Mouse (Mus musculus) embryonic facial prominence, embryonic 12.5 days (tissue): ENCODE measurements around the gene Erc2. TPM values are rescaled to one million over a fixed set of nuclear protein-coding genes. Genes with fewer than 3 reads are reported as not detected.

Experiments used
- ATAC-seq: fragments of 200-750 bp; cut with Nextera tagmentation; 2 replicates; pipeline ENCODE4 v1.8.0; 2017; ENCODE audit not compliant: insufficient number of reproducible peaks, insufficient read depth, low FRiP score, low TSS enrichment
- H3K27ac ChIP-seq: fragments of 300-500 bp; sonication (generic); 2 replicates; pipeline ENCODE4 v1.5.1; 2016; ENCODE audit warnings: mild to moderate bottlenecking
- H3K27me3 ChIP-seq: fragments of 300-500 bp; sonication (generic); 2 replicates; pipeline ENCODE4 v1.6.1; 2016; ENCODE audit warnings: mild to moderate bottlenecking, moderate library complexity
- H3K36me3 ChIP-seq: fragments of 300-500 bp; sonication (generic); 2 replicates; pipeline ENCODE4 v1.6.1; 2016; ENCODE audit warnings: mild to moderate bottlenecking
- H3K4me1 ChIP-seq: fragments of 300-500 bp; sonication (generic); 2 replicates; pipeline ENCODE4 v1.6.1; 2016
- H3K4me2 ChIP-seq: fragments of 300-500 bp; sonication (generic); replicated peaks from 2 replicates; pipeline ENCODE4 v1.6.1; 2016; ENCODE audit warnings: mild to moderate bottlenecking, moderate library complexity
- H3K4me3 ChIP-seq: fragments of 300-500 bp; sonication (generic); 2 replicates; pipeline ENCODE4 v1.5.1; 2016; ENCODE audit warnings: mild to moderate bottlenecking
- H3K9ac ChIP-seq: fragments of 300-500 bp; sonication (generic); 2 replicates; pipeline ENCODE4 v1.6.1; 2016; ENCODE audit warnings: mild to moderate bottlenecking, moderate library complexity
- H3K9me3 ChIP-seq: fragments of 300-500 bp; sonication (generic); 2 replicates; pipeline ENCODE4 v1.6.1; 2016; ENCODE audit warnings: mild to moderate bottlenecking, moderate library complexity
- WGBS: fragments of 180-500 bp; shearing (Covaris S2); methylation state at CpG from one replicate; pipeline ENCODE4 v1.1.7; 2016; 5-methylcytosine and 5-hydroxymethylcytosine counted together
- polyA plus RNA-seq: library from polyadenylated mRNA; unstranded; fragments of >200 nt; fragmentation: Nextera tagmentation; extraction: Ambion mirVana; gene quantifications from 2 replicates; pipeline ENCODE4 v1.2.1, GENCODE M21; 2016

Erc2 gene
- polyA plus RNA-seq, 1 experiment from 2014 or later, result 12.0 TPM

- Histone ChIP-seq H3K4me1 (peaks cover 14% of the 10 kb centered on the region; the same call in 1 of the 2 replicates), H3K27ac (0 out of 2 replicates have a peak overlapping the region, but pooled peaks have one; percentile 50), H3K27me3 (no peaks in the 10 kb centered on the region), H3K9ac (no peak overlapping the region), H3K4me2 (no peak overlapping the region), H3K4me3 (no peak overlapping the region), H3K9me3 (no peaks in the 10 kb centered on the region), H3K36me3 (no peaks in the 10 kb centered on the region)
- 22% methylated on average over 3 of the region's 3 CpGs for WGBS
- ATAC-seq, result no peak
Observed at GRCm38 (mm10) chr14:28240111-28240510, 617.9 kb downstream of the Erc2 start.

- Histone ChIP-seq H3K9ac (no peak overlapping the region), H3K27me3 (no peaks in the 10 kb centered on the region), H3K4me2 (no peak overlapping the region), H3K36me3 (no peaks in the 10 kb centered on the region), H3K4me1 (peaks cover 14% of the 10 kb centered on the region; the same call in 1 of the 2 replicates), H3K27ac (no peak overlapping the region), H3K4me3 (no peak overlapping the region), H3K9me3 (no peaks in the 10 kb centered on the region)
- ATAC-seq, result no peak
- WGBS, result 72% methylated on average over 3 of the region's 3 CpGs
Observed at GRCm38 (mm10) chr14:28242743-28243142, 620.5 kb downstream of the Erc2 start.

GRCm38 (mm10) chr14:28243474-28243873 lies 621.2 kb downstream of the Erc2 start:
- Histone ChIP-seq H3K36me3 (no peaks in the 10 kb centered on the region), H3K4me1 (peaks cover 14% of the 10 kb centered on the region; the same call in 1 of the 2 replicates), H3K9ac (no peak overlapping the region), H3K9me3 (no peaks in the 10 kb centered on the region), H3K27ac (no peak overlapping the region), H3K27me3 (no peaks in the 10 kb centered on the region), H3K4me2 (no peak overlapping the region), H3K4me3 (no peak overlapping the region)
- 95% methylated on average over 4 of the region's 4 CpGs for WGBS
- no peak for ATAC-seq

GRCm38 (mm10) chr14:28262706-28263105 lies 640.5 kb downstream of the Erc2 start:
- Histone ChIP-seq H3K9me3 (no peaks in the 10 kb centered on the region), H3K4me1 (0 out of 2 replicates have a peak, but pooled peaks cover 5% of the 10 kb centered on the region), H3K27me3 (no peaks in the 10 kb centered on the region), H3K9ac (no peak overlapping the region), H3K4me2 (no peak overlapping the region), H3K27ac (no peak overlapping the region), H3K4me3 (no peak overlapping the region), H3K36me3 (no peaks in the 10 kb centered on the region)
- WGBS, result 69% methylated on average over 4 of the region's 4 CpGs
- ATAC-seq, result no peak

- Histone ChIP-seq H3K9ac (no peak overlapping the region), H3K36me3 (no peaks in the 10 kb centered on the region), H3K27ac (no peak overlapping the region), H3K27me3 (no peaks in the 10 kb centered on the region), H3K4me2 (no peak overlapping the region), H3K4me3 (no peak overlapping the region), H3K4me1 (0 out of 2 replicates have a peak, but pooled peaks cover 5% of the 10 kb centered on the region), H3K9me3 (no peaks in the 10 kb centered on the region)
- ATAC-seq, result no peak
- 68% methylated on average over 2 of the region's 2 CpGs for whole genome bisulfite sequencing
Observed at GRCm38 (mm10) chr14:28267367-28267766, 645.1 kb downstream of the Erc2 start.

- H3K4me1 ChIP-seq, result no peaks in the 10 kb centered on the region
- H3K4me2 ChIP-seq, result no peak overlapping the region
- H3K36me3 ChIP-seq, result no peaks in the 10 kb centered on the region
- no peaks in the 10 kb centered on the region for H3K9me3 ChIP-seq
- H3K27me3 ChIP-seq, result no peaks in the 10 kb centered on the region
- H3K27ac ChIP-seq, result no peak overlapping the region
- no peak overlapping the region for H3K4me3 ChIP-seq
- WGBS, result 68% methylated on average over 8 of the region's 8 CpGs
- H3K9ac ChIP-seq, result no peak overlapping the region
- ATAC-seq, result no peak
Observed at GRCm38 (mm10) chr14:28271846-28272245, 649.6 kb downstream of the Erc2 start.

GRCm38 (mm10) chr14:28273669-28274068 lies 651.4 kb downstream of the Erc2 start:
- Histone ChIP-seq H3K9me3 (no peaks in the 10 kb centered on the region), H3K36me3 (no peaks in the 10 kb centered on the region), H3K27ac (no peak overlapping the region), H3K4me2 (no peak overlapping the region), H3K4me1 (peaks cover 3% of the 10 kb centered on the region; the same call in 1 of the 2 replicates), H3K4me3 (no peak overlapping the region), H3K9ac (no peak overlapping the region), H3K27me3 (no peaks in the 10 kb centered on the region)
- no peak for ATAC-seq
- 88% methylated on average over 1 of the region's 1 CpGs for WGBS

- Histone ChIP-seq H3K4me2 (no peak overlapping the region), H3K4me3 (no peak overlapping the region), H3K9me3 (no peaks in the 10 kb centered on the region), H3K27me3 (no peaks in the 10 kb centered on the region), H3K27ac (no peak overlapping the region), H3K36me3 (no peaks in the 10 kb centered on the region), H3K4me1 (peaks cover 5% of the 10 kb centered on the region; the same call in 1 of the 2 replicates), H3K9ac (no peak overlapping the region)
- WGBS, result 76% methylated on average over 7 of the region's 7 CpGs
- no peak for ATAC-seq
Observed at GRCm38 (mm10) chr14:28274826-28275225, 652.6 kb downstream of the Erc2 start.

- H3K9me3 ChIP-seq, result no peaks in the 10 kb centered on the region
- H3K27ac ChIP-seq, result peak overlapping the region; percentile 58
- H3K4me1 ChIP-seq, result peaks cover 14% of the 10 kb centered on the region; the same call in 1 of the 2 replicates
- H3K9ac ChIP-seq, result no peak overlapping the region
- H3K4me3 ChIP-seq, result no peak overlapping the region
- H3K36me3 ChIP-seq, result no peaks in the 10 kb centered on the region
- 63% methylated on average over 6 of the region's 6 CpGs for WGBS
- peak; percentile 60; the same call in 1 of the 2 replicates for ATAC-seq
- no peaks in the 10 kb centered on the region for H3K27me3 ChIP-seq
- H3K4me2 ChIP-seq, result no peak overlapping the region
Observed at GRCm38 (mm10) chr14:28278951-28279350, 656.7 kb downstream of the Erc2 start.

- ATAC-seq, result no peak
- no peak overlapping the region for H3K4me2 ChIP-seq
- H3K4me1 ChIP-seq, result peaks cover 14% of the 10 kb centered on the region; the same call in 1 of the 2 replicates
- 53% methylated on average over 1 of the region's 1 CpGs for WGBS
- H3K27me3 ChIP-seq, result no peaks in the 10 kb centered on the region
- H3K9me3 ChIP-seq, result no peaks in the 10 kb centered on the region
- no peak overlapping the region for H3K9ac ChIP-seq
- no peaks in the 10 kb centered on the region for H3K36me3 ChIP-seq
- no peak overlapping the region for H3K4me3 ChIP-seq
- H3K27ac ChIP-seq, result no peak overlapping the region
Observed at GRCm38 (mm10) chr14:28280376-28280775, 658.1 kb downstream of the Erc2 start.

- 87% methylated on average over 1 of the region's 1 CpGs for WGBS
- Histone ChIP-seq H3K9me3 (no peaks in the 10 kb centered on the region), H3K9ac (no peak overlapping the region), H3K27ac (no peak overlapping the region), H3K4me1 (peaks cover 12% of the 10 kb centered on the region; the same call in 1 of the 2 replicates), H3K4me2 (no peak overlapping the region), H3K4me3 (no peak overlapping the region), H3K27me3 (no peaks in the 10 kb centered on the region), H3K36me3 (no peaks in the 10 kb centered on the region)
- no peak for ATAC-seq
Observed at GRCm38 (mm10) chr14:28283319-28284095, 661.3 kb downstream of the Erc2 start.

GRCm38 (mm10) chr14:28286511-28286910 lies 664.3 kb downstream of the Erc2 start:
- H3K4me2 ChIP-seq, result no peak overlapping the region
- no peak overlapping the region for H3K9ac ChIP-seq
- no peaks in the 10 kb centered on the region for H3K27me3 ChIP-seq
- H3K4me3 ChIP-seq, result no peak overlapping the region
- no peak overlapping the region for H3K27ac ChIP-seq
- no peaks in the 10 kb centered on the region for H3K4me1 ChIP-seq
- H3K36me3 ChIP-seq, result no peaks in the 10 kb centered on the region
- ATAC-seq, result no peak
- no peaks in the 10 kb centered on the region for H3K9me3 ChIP-seq
